Mouse (Mus musculus): ENCODE results near the gene Atg9b.

GRCm38 (mm10) chr5:24424861-24425411, 33.0 kb upstream of the Atg9b start:
- TF ChIP-seq POLR2A (IDR thresholded peaks at IDR 0.05; ENCODE audit: insufficient read length, low read depth): peak; percentile 69
- TF ChIP-seq POLR2AphosphoS2 (IDR thresholded peaks at IDR 0.05; ENCODE audit: insufficient read length, low read depth): no peak
- TF ChIP-seq USF1 (IDR thresholded peaks at IDR 0.05; ENCODE audit: low read depth): no peak
